8 mouse cellular contexts compared by ENCODE assay signal in the genomic region with DNA sequence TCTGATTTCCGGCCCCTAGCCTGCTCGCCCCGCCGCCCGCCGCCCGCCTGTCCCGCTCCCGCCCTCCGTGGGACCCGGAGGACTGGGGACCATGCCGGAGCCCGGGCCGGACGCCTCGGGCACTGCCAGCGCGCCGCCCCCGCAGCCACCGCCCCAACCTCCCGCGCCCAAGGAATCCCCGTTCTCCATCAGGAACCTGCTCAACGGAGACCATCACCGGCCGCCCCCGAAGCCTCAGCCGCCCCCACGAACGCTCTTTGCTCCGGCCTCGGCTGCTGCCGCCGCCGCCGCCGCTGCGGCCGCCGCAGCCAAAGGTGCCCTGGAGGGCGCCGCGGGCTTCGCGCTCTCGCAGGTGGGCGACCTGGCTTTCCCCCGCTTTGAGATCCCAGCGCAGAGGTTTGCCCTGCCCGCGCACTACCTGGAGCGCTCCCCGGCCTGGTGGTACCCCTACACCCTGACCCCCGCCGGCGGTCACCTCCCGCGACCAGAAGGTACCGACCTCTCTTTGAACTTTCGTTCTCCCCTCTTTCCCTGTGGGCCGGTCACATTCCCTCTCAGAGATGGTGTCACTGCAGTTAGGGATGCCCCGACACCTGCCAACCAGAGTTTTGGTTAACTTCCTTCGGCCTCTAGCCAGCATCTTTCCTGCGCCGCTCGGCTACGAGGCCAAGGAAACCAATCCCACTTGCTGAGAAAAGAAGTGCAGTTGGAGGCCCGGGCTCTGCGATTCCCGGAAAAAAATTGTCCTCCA. TPM values are rescaled to one million over a fixed set of nuclear protein-coding genes. Genes with fewer than 3 reads are reported as not detected.
A peak's percentile ranks its signal among the peaks of the same experiment; 100 is the strongest.
DNase-seq lines count a peak whose midpoint lies in the region; ATAC-seq and TF ChIP-seq lines count a peak whose summit lies in the region.
"Had no signal": no experiment of that assay in that cellular context is flagged by ENCODE, and none has a peak within 500 bp of the region (broad histone marks: within the 10 kb centered on the region; RNA-seq: fewer than 3 reads in every experiment).

No protein-coding gene starts in this region.

- peaks cover 30% of the 10 kb centered on the region for H3K4me1 ChIP-seq in E14TG2a.4 (replicated peaks; ENCODE audit: low read depth, low read length)
- H3K4me1 ChIP-seq in ES-E14 (ENCODE audit: control insufficient read depth in 2 of 2, insufficient read depth in 2 of 2, low read length in 2 of 2, poor library complexity in 1 of 2) = peaks cover 0 to 2% of the 10 kb centered on the region in 2 experiments; a peak in 1 of 4 replicates
- peaks cover 23% of the 10 kb centered on the region for H3K4me1 ChIP-seq in heart, postnatal 0 days (ENCODE audit: control insufficient read depth, insufficient read depth)

- H3K36me3 ChIP-seq in E14TG2a.4 (ENCODE audit: insufficient read depth, low read length) (no peaks in the 10 kb centered on the region), ES-E14 (ENCODE audit: control insufficient read depth, insufficient read depth, low read length, poor library complexity, severe bottlenecking) (no peaks in the 10 kb centered on the region)
- H3K36me3 ChIP-seq in heart, postnatal 0 days (replicated peaks; ENCODE audit: control insufficient read depth, insufficient read depth, low read length) = no peaks in the 10 kb centered on the region

- H3K4me3 ChIP-seq in E14TG2a.4 (replicated peaks; ENCODE audit: low read length) (peak overlapping the region; percentile 81), ES-E14 (ENCODE audit: insufficient read depth in 1 of 2, low read depth in 1 of 2, low read length in 2 of 2, poor library complexity in 1 of 2, severe bottlenecking in 1 of 2) (peak overlapping the region; percentile 68 to 69)
- H3K4me3 ChIP-seq in heart, postnatal 0 days (ENCODE audit: low read depth, low read length) = peak overlapping the region; percentile 45
- H3K4me3 ChIP-seq in layer of hippocampus, adult 2 months = no peak overlapping the region

- TF ChIP-seq CTCF in E14TG2a.4 (conservative IDR thresholded peaks at IDR 0.05; ENCODE audit: low read length) = no peak
- TF ChIP-seq CTCF in heart, postnatal 0 days (IDR thresholded peaks at IDR 0.05; ENCODE audit: low read depth) = no peak
- TF ChIP-seq CTCF in layer of hippocampus, adult 2 months (conservative IDR thresholded peaks at IDR 0.05) = no peak

- DNase-seq in ES-E14 (ENCODE audit: low read depth, low spot score) = no peak
- no peak for DNase-seq in heart, postnatal 0 days (ENCODE audit: low spot score)
- peak; percentile 17 for DNase-seq in mesoderm, embryonic 11.5 days (ENCODE audit: low read depth, low spot score)
- no peak for DNase-seq in testis, postnatal 14 days (ENCODE audit: low spot score)
- no peak for DNase-seq in layer of hippocampus, adult 2 months (ENCODE audit: low spot score in 2 of 2)
- DNase-seq in left cerebral cortex, adult 9 months (ENCODE audit: low spot score in 2 of 2) = no peak

- under 1% methylated on average over 56 of the region's 71 CpGs for WGBS in heart, postnatal 0 days

- H3K27me3 ChIP-seq in E14TG2a.4 (ENCODE audit: insufficient read depth, low read length) = peaks cover 91% of the 10 kb centered on the region
- H3K27me3 ChIP-seq in heart, postnatal 0 days (ENCODE audit: control insufficient read depth, insufficient read depth, low read length) = peaks cover 99% of the 10 kb centered on the region

- H3K4me2 ChIP-seq in heart, postnatal 0 days (ENCODE audit: low read depth, low read length) = peak overlapping the region; percentile 67

- TF ChIP-seq EP300 in heart, postnatal 0 days (IDR thresholded peaks at IDR 0.05; ENCODE audit: low read depth) = no peak

- no peak overlapping the region for H3K27ac ChIP-seq in ES-E14 (ENCODE audit: insufficient read depth, low read depth, low read length, poor library complexity, severe bottlenecking)
- H3K27ac ChIP-seq in heart, postnatal 0 days (ENCODE audit: low read depth) = no peak overlapping the region
- no peak overlapping the region for H3K27ac ChIP-seq in layer of hippocampus, adult 2 months

- peak overlapping the region; percentile 10; the same call in 1 of the 2 replicates for H3K9ac ChIP-seq in ES-E14 (ENCODE audit: insufficient read depth, low read depth, low read length, poor library complexity, severe bottlenecking)
- H3K9ac ChIP-seq in heart, postnatal 0 days (replicated peaks; ENCODE audit: low read depth, low read length) = no peak overlapping the region

- in situ Hi-C loops in ES-E14 (cut with MboI; ENCODE audit: low sequenced_read_pairs in 2 of 2, unreplicated experiment in 2 of 2) = loop anchor here (25.0 kb wide), 1 partner anchor 344 kb away; no protein-coding TSS in a partner anchor

- no peak for ATAC-seq in heart, postnatal 0 days (ENCODE audit: insufficient read depth, low read depth)

- H3K9me3 ChIP-seq in E14TG2a.4 (ENCODE audit: low read length) (no peaks in the 10 kb centered on the region), ES-E14 (ENCODE audit: control insufficient read depth, insufficient read depth, low read depth, low read length) (no peaks in the 10 kb centered on the region)
- H3K9me3 ChIP-seq in heart, postnatal 0 days (replicated peaks; ENCODE audit: control insufficient read depth, low read length) = no peaks in the 10 kb centered on the region

TF ChIP-seq in ES-E14, 5 proteins besides CTCF, POLR2A, EP300 and RAD21:
- TF ChIP-seq ZNF384 (IDR thresholded peaks at IDR 0.05; ENCODE audit: low read depth, low read length) (no peak), MAFK (IDR thresholded peaks at IDR 0.05; ENCODE audit: insufficient read depth, low read depth, low read length) (no peak), CHD2 (IDR thresholded peaks at IDR 0.05; ENCODE audit: low read depth, low read length) (no peak), ZC3H11A (IDR thresholded peaks at IDR 0.05; ENCODE audit: borderline replicate concordance, low read depth, low read length) (no peak), HCFC1 (IDR thresholded peaks at IDR 0.05; ENCODE audit: borderline replicate concordance, insufficient read depth, low read length) (no peak)
TF ChIP-seq in ES-E14: peak in this region for 0.

RNA-seq across cellular contexts. Expression of a gene that starts 0.4 kb away (rescaled TPM):
- not detected in 2 replicates for total RNA-seq in ES-E14 (2012; rRNA removed)
- not detected in 2 replicates for total RNA-seq in heart, postnatal 0 days (2014; rRNA removed; ENCODE audit: low replicate concordance)
- polyA plus RNA-seq in heart, postnatal 0 days (2015; fragmentation: Nextera tagmentation; extraction: Ambion mirVana) = not detected in 2 replicates
- total RNA-seq in layer of hippocampus, adult 2 months (2021) = not detected
- total RNA-seq: common myeloid progenitor, adult 5-6 weeks had no signal

RNA-seq across cellular contexts. Expression of a gene that starts 5.5 kb away (rescaled TPM):
- 0.18 and 0.21 TPM in 2 replicates for total RNA-seq in ES-E14 (2012; rRNA removed)
- total RNA-seq in heart, postnatal 0 days (2014; rRNA removed; ENCODE audit: low replicate concordance) = not detected in 2 replicates
- polyA plus RNA-seq in heart, postnatal 0 days (2015; fragmentation: Nextera tagmentation; extraction: Ambion mirVana) = not detected in 2 replicates
- not detected for total RNA-seq in layer of hippocampus, adult 2 months (2021)
- total RNA-seq: common myeloid progenitor, adult 5-6 weeks had no signal

RNA-seq across cellular contexts. Expression of a gene that starts 17.0 kb away (rescaled TPM):
- total RNA-seq in ES-E14 (2012; rRNA removed) = 127 and 131 TPM in 2 replicates
- 75.8 and 89.9 TPM in 2 replicates for total RNA-seq in heart, postnatal 0 days (2014; rRNA removed; ENCODE audit: low replicate concordance)
- polyA plus RNA-seq in heart, postnatal 0 days (2015; fragmentation: Nextera tagmentation; extraction: Ambion mirVana) = 67.6 and 70.5 TPM in 2 replicates
- 10 to 100 TPM; 59.4 to 66.3 TPM for total RNA-seq in layer of hippocampus, adult 2 months (2021)
